Mouse (Mus musculus): ENCODE measurements around the gene Birc6. TPM values are rescaled to one million over a fixed set of nuclear protein-coding genes. Genes with fewer than 3 reads are reported as not detected.
"Not testable (repeated sequence)": the region's sequence is repeated elsewhere in the genome, so short reads cannot be mapped to it uniquely, and the experiment has no call there.

Gene Birc6
- polyA plus RNA-seq, 1 experiment: 49.8 TPM

GRCm38 (mm10) chr17:74673251-74673650 is 145.2 kb downstream of the Birc6 start:
- Histone ChIP-seq H3K27ac (ENCODE audit: insufficient read depth, low read depth, low read length) (no peak overlapping the region), H3K4me1 (ENCODE audit: control insufficient read depth, insufficient read depth, low read length) (no peaks in the 10 kb centered on the region), H3K4me3 (ENCODE audit: insufficient read depth, low read depth, low read length) (no peak overlapping the region)
- TF ChIP-seq POLR2A (IDR thresholded peaks at IDR 0.05; ENCODE audit: insufficient read depth, low read depth, low read length) (no peak), CTCF (IDR thresholded peaks at IDR 0.05; ENCODE audit: insufficient read depth, low read depth, low read length) (no peak)

DNA sequence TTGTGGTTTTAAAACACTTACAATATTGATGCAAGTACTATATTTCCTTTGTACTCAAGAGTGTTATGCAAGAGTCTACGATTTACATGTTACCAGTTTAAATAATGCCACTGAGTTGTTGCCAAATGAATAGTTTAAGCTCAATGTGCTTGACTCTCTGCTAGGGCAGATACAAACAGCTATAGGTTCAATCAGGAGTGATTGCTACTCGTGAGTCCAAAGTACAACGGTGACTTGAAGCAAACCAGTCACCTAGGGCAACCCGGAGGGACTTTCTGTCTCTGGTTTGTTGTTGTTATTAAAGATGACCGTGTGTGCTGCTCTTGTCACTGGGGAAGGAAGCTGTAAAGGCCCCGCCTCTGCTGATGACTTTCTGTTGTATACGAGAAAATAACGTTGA is 150.0 kb downstream of the Birc6 start:
- Histone ChIP-seq H3K4me3 (ENCODE audit: insufficient read depth, low read depth, low read length) (no peak overlapping the region), H3K27ac (ENCODE audit: insufficient read depth, low read depth, low read length) (no peak overlapping the region), H3K4me1 (ENCODE audit: control insufficient read depth, insufficient read depth, low read length) (no peaks in the 10 kb centered on the region)
- 83% methylated on average over 8 of the region's 8 CpGs for WGBS
- TF ChIP-seq POLR2A (IDR thresholded peaks at IDR 0.05; ENCODE audit: insufficient read depth, low read depth, low read length) (no peak), CTCF (IDR thresholded peaks at IDR 0.05; ENCODE audit: insufficient read depth, low read depth, low read length) (no peak)

GRCm38 (mm10) chr17:74684927-74685326 is 156.8 kb downstream of the Birc6 start:
- TF ChIP-seq CTCF (IDR thresholded peaks at IDR 0.05; ENCODE audit: insufficient read depth, low read depth, low read length) (no peak), POLR2A (IDR thresholded peaks at IDR 0.05; ENCODE audit: insufficient read depth, low read depth, low read length) (no peak)
- H3K4me1 ChIP-seq (ENCODE audit: control insufficient read depth, insufficient read depth, low read length): no peaks in the 10 kb centered on the region
- no peak overlapping the region for H3K27ac ChIP-seq (ENCODE audit: insufficient read depth, low read depth, low read length)
- no peak overlapping the region for H3K4me3 ChIP-seq (ENCODE audit: insufficient read depth, low read depth, low read length)
- 95% methylated on average over 3 of the region's 3 CpGs for WGBS

- H3K4me3 ChIP-seq (ENCODE audit: insufficient read depth, low read depth, low read length): no peak overlapping the region
- WGBS: 95% methylated on average over 2 of the region's 2 CpGs
- no peaks in the 10 kb centered on the region for H3K4me1 ChIP-seq (ENCODE audit: control insufficient read depth, insufficient read depth, low read length)
- no peak for TF ChIP-seq CTCF (IDR thresholded peaks at IDR 0.05; ENCODE audit: insufficient read depth, low read depth, low read length)
- TF ChIP-seq POLR2A (IDR thresholded peaks at IDR 0.05; ENCODE audit: insufficient read depth, low read depth, low read length): no peak
- H3K27ac ChIP-seq (ENCODE audit: insufficient read depth, low read depth, low read length): no peak overlapping the region
Measured at GRCm38 (mm10) chr17:74688555-74688954, 160.5 kb downstream of the Birc6 start.

- Histone ChIP-seq H3K27ac (ENCODE audit: insufficient read depth, low read depth, low read length) (no peak overlapping the region), H3K4me3 (ENCODE audit: insufficient read depth, low read depth, low read length) (no peak overlapping the region), H3K4me1 (ENCODE audit: control insufficient read depth, insufficient read depth, low read length) (no peaks in the 10 kb centered on the region)
- TF ChIP-seq CTCF (IDR thresholded peaks at IDR 0.05; ENCODE audit: insufficient read depth, low read depth, low read length): no peak
- TF ChIP-seq POLR2A (IDR thresholded peaks at IDR 0.05; ENCODE audit: insufficient read depth, low read depth, low read length): no peak
- 94% methylated on average over 4 of the region's 4 CpGs for WGBS
Measured at GRCm38 (mm10) chr17:74689406-74689805, 161.3 kb downstream of the Birc6 start.

- H3K4me1 ChIP-seq (ENCODE audit: control insufficient read depth, insufficient read depth, low read length); H3K27ac ChIP-seq (ENCODE audit: insufficient read depth, low read depth, low read length); H3K4me3 ChIP-seq (ENCODE audit: insufficient read depth, low read depth, low read length): not testable (repeated sequence)
- 92% methylated on average over 2 of the region's 2 CpGs for WGBS
Measured at GRCm38 (mm10) chr17:74701661-74702060, 173.6 kb downstream of the Birc6 start.

DNA sequence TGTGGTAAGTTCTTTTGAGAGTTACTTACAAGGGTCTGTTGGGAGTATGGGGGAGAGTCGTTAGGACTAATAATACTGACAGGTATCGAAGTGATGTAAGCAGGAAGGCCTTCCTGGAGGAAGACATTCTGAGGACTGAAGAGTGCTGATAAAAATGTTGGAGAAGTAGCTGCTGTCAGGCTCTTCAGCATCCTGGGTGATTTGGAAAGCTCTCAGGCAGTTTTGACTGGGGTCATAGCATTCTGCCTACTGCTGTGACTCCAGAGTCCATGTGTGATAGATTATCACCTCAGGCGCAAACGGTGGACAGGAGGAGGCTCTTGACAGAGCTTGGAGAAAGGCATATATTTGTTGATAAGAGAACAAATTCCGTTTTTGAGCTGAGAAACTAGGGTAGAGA is 177.4 kb downstream of the Birc6 start:
- TF ChIP-seq CTCF (IDR thresholded peaks at IDR 0.05; ENCODE audit: insufficient read depth, low read depth, low read length) (no peak), POLR2A (IDR thresholded peaks at IDR 0.05; ENCODE audit: insufficient read depth, low read depth, low read length) (no peak)
- 88% methylated on average over 5 of the region's 5 CpGs for WGBS
- no peak overlapping the region for H3K4me3 ChIP-seq (ENCODE audit: insufficient read depth, low read depth, low read length)
- no peak overlapping the region for H3K27ac ChIP-seq (ENCODE audit: insufficient read depth, low read depth, low read length)
- no peaks in the 10 kb centered on the region for H3K4me1 ChIP-seq (ENCODE audit: control insufficient read depth, insufficient read depth, low read length)

DNA sequence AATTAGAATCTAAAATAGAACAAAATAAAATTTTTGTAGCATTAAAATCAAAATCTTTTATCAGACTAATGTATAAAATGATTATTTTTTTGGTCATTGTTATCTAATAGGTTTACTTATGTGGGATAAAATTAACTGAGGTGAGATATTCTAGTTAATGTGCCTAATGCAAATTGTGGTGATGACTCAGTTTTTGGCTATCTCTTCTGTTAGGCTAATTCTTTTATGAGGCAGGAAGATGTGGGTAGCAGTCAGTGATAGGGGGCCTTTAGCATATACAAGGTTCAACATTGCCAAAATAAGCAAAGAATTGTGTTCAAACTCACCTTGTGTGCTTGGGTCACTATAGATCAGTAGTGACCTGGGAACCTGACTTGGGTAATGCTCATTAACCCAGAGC is 178.5 kb downstream of the Birc6 start:
- H3K27ac ChIP-seq (ENCODE audit: insufficient read depth, low read depth, low read length): no peak overlapping the region
- TF ChIP-seq POLR2A (IDR thresholded peaks at IDR 0.05; ENCODE audit: insufficient read depth, low read depth, low read length): no peak
- TF ChIP-seq CTCF (IDR thresholded peaks at IDR 0.05; ENCODE audit: insufficient read depth, low read depth, low read length): no peak
- H3K4me3 ChIP-seq (ENCODE audit: insufficient read depth, low read depth, low read length): no peak overlapping the region
- H3K4me1 ChIP-seq (ENCODE audit: control insufficient read depth, insufficient read depth, low read length): no peaks in the 10 kb centered on the region

DNA sequence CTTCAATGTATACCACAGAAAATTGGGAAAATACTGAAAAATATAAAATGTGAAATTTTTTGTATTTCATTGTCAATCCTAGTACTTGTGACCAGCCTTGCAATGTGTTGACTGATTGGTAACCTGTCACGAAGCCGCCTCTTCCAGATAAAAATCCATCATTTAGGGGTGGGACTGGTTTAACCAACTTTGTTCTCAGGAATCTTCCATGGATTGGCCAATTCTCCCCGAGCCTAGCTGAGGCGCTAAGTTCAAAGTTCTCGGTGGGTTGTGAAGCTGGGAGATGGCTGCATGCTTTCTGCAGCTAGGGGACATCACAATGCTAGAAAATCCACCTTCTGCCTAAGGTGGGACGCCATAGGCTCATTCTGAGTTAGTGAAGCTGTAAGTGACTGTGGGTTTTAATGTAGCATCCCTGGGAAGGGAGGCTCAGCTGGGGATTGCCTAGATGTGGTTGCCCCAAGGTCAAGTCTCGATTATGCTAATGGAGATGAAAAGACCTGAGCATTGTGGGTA is 179.6 kb downstream of the Birc6 start:
- 88% methylated on average over 7 of the region's 7 CpGs for WGBS
- Histone ChIP-seq H3K4me1 (ENCODE audit: control insufficient read depth, insufficient read depth, low read length) (no peaks in the 10 kb centered on the region), H3K27ac (ENCODE audit: insufficient read depth, low read depth, low read length) (no peak overlapping the region), H3K4me3 (ENCODE audit: insufficient read depth, low read depth, low read length) (no peak overlapping the region)
- TF ChIP-seq POLR2A (IDR thresholded peaks at IDR 0.05; ENCODE audit: insufficient read depth, low read depth, low read length) (no peak), CTCF (IDR thresholded peaks at IDR 0.05; ENCODE audit: insufficient read depth, low read depth, low read length) (no peak)

DNA sequence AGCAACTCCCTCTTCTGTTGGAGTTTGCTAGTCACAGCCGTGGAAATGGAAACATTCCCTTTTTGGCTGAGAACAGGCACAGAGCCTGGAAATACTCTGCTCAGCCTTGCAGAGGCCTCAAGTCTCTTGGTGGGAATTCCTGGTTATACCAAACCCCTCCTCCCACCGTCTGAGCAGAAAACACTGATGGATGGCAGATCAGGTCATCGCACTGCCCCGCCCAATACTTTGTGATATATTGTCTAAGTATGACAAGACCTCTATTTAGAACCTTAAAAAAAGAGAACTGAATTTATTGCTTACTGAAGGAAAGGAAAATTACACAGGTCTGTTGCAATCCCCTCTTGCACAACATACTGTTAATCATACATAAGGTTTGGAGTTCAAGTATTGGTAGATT is 182.6 kb downstream of the Birc6 start:
- Histone ChIP-seq H3K27ac (ENCODE audit: insufficient read depth, low read depth, low read length) (no peak overlapping the region), H3K4me1 (ENCODE audit: control insufficient read depth, insufficient read depth, low read length) (no peaks in the 10 kb centered on the region), H3K4me3 (ENCODE audit: insufficient read depth, low read depth, low read length) (no peak overlapping the region)
- 78% methylated on average over 4 of the region's 4 CpGs for WGBS
- TF ChIP-seq CTCF (IDR thresholded peaks at IDR 0.05; ENCODE audit: insufficient read depth, low read depth, low read length): no peak
- no peak for TF ChIP-seq POLR2A (IDR thresholded peaks at IDR 0.05; ENCODE audit: insufficient read depth, low read depth, low read length)
